Mouse (Mus musculus): Measurements from ENCODE around the gene Sf3a2.
"Not testable (repeated sequence)": the region's sequence is repeated elsewhere in the genome, so short reads cannot be mapped to it uniquely, and the experiment has no call there.

Gene Sf3a2

DNA sequence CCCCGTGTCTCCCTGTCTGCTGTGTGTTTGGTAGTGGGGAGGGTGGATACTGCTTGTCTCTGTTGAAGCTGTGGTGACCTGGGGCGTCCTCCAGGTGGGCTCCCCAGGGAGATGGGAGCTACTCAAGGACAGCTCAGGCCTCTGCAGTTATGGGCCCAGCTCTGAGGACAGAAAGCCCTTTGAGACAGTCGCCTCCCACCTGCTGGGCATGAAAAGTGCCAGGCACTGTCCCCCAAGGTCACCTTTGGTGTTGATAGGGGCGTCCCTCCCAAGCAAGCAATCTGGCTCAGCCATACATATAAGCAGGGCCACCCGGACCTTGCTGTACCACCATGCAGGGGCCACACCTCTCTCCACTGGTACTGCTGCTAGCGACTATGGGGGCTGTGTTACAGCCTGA, 6.9 kb downstream of the Sf3a2 start, which contains the start of gene Amh:
Gene Amh, plus strand, starts transcription at position 328 of the 400 bp plus-strand sequence.
- no peak for DNase-seq (ENCODE audit: low spot score)

DNA sequence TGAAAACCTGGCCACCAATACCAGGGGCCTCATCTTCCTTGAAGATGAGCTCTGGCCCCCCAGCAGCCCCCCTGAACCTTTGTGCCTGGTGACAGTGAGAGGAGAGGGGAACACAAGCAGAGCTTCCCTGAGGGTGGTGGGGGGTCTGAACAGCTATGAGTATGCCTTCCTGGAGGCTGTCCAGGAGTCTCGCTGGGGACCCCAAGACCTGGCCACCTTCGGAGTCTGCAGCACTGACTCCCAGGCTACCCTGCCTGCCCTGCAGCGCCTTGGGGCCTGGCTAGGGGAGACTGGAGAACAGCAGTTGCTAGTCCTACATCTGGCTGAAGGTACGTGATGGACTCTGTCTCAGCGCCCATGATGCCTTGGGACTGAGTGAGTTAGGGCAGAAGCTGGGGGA, 7.3 kb downstream of the Sf3a2 start:
- no peak for DNase-seq (ENCODE audit: low spot score)

DNA sequence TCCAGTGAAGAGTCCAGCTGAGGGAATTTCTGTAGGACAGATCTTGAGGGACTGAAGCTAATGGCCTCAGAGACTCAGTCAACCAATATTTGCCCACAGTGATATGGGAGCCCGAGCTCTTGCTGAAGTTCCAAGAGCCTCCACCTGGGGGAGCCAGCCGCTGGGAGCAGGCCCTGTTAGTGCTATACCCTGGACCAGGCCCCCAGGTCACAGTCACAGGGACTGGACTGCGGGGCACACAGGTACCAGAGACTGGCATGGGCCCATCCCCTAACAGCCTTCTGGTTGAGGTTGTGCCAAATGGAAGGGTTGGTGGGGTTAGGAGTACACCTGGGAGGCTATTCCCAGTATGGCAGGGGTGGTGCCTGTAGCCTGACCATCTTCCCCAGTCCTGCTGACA, 7.9 kb downstream of the Sf3a2 start:
- peak; percentile 78 for DNase-seq (ENCODE audit: low spot score)

DNA sequence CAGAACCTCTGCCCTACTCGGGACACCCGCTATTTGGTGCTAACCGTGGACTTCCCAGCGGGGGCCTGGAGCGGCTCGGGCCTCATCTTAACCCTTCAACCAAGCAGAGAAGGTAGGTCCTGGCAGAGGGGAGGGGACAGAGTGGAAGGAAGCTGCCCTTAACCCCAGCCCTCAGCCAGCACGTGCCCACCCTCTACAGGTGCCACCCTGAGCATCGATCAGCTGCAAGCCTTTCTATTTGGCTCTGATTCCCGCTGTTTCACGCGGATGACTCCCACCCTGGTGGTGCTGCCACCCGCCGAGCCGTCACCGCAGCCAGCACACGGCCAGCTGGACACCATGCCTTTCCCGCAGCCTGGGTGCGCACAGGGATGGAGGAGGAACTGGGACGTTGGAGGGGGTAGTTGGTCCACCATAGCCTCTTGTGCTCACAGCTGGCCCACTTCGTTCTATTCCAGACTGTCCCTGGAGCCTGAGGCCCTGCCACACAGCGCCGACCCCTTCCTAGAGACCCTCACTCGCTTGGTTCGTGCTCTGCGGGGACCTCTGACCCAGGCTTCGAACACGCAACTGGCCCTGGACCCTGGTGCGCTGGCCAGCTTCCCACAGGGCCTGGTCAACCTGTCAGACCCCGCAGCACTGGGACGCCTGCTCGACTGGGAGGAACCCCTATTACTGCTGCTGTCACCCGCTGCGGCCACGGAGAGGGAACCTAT, 8.5 kb downstream of the Sf3a2 start:
- no peak for DNase-seq (ENCODE audit: low spot score)

DNA sequence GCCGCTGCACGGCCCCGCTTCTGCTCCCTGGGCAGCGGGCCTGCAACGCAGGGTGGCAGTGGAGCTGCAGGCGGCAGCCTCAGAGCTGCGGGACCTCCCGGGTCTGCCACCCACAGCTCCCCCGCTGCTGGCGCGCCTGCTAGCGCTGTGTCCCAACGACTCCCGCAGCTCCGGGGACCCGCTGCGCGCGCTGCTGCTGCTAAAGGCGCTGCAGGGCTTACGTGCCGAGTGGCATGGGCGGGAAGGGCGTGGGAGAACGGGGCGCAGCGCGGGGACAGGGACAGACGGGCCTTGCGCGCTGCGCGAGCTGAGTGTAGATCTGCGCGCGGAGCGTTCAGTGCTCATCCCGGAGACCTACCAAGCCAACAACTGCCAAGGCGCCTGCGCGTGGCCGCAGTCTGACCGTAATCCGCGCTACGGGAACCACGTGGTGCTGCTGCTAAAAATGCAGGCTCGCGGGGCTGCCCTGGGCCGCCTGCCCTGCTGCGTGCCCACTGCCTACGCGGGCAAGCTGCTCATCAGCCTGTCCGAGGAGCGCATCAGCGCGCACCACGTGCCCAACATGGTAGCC, 9.1 kb downstream of the Sf3a2 start:
- DNase-seq (ENCODE audit: low spot score): peak; percentile 53

DNA sequence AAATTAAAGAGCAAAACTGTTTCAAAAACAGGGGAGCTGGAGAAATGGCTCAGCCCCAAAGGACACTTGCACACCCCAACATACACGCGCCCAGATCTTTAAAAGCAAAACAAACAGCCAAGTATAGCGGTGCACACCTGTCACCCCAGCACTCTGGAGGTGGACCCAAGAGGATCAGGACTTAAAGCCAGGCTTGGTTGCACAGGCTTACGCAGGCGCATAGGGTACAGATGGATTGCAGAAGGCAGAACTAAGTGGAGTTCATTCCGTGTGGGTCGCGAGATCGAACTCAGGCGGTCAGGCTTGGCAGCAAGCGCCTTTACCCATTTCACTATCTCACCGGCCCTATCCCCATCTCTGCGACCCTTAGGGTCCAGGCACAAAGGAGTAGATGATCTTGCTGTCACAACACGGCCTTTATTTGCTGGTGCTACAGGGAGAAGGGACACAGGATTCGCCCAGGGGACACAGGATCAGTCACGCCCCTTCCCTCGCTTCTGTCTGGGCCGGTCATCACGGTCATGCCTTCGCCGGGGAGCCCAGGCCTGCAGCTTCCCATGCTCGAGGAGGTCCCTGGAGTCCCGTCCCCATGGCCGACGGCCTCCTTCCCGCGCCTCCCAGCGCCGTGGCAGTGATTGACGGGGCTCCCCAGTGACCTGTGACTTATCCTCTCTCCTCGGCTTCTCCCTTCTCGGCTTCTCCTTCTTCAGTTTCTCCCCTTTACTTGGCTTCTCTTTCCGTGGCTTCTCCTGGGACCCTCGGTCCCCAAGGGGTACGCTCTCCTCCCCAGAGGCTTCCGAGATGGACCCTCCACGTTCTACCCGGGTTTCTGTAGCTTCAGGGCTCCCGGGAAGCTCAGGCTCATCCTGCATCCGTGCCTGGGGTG, 10.3 kb downstream of the Sf3a2 start:
- DNase-seq (ENCODE audit: low spot score): no peak

DNA sequence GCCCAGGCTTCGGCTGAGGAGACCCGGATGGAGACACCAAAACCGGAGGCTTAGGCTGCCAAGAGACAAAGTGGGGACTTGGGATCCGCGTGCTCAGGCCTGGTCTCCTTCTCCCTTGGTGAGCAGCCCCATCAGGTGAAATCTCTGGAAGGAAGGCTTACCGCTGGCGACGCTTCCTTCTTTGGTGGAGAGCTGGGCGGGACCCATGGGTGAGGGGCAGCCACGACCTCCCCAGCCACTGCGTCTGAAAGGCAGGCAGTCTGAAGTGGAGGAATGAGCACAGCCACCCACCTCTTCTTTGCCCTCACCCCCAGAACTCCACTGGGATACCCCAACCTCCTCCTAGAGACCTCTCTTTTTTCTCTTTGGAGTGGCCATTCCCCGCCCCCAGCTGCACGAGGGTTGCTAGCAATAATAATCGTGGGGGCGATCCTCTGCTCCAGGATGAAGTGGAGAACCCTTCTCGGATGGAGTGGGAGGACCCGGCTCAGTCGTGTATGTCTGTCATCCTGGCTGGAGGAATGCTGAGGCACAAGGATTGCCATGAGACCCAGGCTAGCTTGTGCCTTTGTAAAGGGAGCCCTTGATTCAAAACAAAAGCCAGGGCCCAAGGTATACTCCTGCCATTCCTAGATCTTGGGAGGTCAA, 11.1 kb downstream of the Sf3a2 start:
- DNase-seq (ENCODE audit: low spot score): no peak

DNA sequence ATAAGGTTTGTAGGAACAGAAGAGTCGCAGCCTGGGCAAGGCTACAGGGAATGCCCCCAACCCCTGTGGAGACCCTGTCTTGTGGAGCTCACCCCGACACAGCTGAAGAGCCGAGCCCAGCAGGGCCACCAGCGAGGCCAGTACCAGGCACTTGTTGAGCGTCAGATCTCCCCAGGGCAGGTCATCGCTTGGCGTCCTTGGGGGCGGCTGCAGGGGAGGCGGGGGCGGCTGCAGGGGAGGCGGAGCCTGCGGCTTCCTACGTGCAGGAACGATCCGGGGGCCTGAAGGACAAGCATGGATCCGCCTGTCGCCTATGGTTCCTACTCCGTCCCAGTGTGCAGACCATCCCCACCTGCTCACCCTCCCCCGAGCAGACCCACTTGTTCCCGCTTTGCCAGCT, 12.1 kb downstream of the Sf3a2 start:
- no peak for DNase-seq (ENCODE audit: low spot score)

DNA sequence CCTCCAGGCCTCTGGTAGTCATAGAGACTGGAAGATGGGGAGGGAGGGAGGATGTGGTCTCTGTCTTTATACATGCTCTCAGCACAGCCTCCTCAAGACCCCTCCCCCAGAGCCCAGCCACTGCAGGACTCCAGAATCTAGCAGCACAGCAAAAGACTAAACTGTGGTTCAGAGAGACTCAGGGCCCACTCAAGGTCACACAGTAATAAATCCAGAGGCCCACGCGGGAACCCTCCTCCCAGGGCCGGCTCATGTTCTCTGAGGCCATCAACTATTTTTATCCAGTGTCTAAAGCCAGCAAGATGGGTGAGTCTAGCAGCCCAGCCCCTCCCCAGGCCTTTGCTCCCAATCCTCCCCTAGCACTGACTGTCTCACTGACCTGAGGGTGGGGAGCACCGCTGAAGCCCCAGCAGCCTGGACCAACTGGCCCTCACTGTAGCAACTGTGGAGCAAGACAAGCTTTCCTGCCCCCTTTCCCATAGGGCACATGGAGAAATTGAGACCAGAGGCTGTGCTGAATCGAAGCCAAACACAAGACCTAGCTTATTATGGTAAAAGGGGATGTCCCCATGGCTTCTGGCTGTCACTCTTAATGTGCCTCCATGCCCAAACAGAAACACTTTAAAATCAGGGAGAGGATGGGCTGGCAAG, 14.5 kb downstream of the Sf3a2 start:
- DNase-seq (ENCODE audit: low spot score): no peak

DNA sequence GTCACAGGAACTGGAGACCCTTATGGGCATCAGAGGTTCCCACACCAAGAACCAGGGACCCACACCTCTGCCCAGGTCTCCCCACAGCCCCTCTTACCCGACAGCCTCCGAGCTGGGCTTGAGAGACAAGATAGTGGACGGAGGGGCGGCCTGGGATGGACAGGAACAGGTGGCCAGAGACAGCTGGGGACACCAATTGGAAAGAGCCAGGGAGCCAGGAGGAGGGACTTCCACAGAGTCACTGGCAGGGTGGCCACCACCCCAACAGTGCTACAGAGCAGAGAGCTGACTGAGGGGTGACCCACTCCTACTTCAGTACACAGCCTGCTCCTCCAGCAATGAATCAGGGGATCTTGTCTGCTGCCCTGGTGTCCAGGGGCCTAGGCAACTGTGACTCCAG, 15.4 kb downstream of the Sf3a2 start, which contains the start of gene Jsrp1:
Gene Jsrp1, minus strand, starts transcription at position 133 of the 400 bp plus-strand sequence.
- no peak for DNase-seq (ENCODE audit: low spot score)

DNA sequence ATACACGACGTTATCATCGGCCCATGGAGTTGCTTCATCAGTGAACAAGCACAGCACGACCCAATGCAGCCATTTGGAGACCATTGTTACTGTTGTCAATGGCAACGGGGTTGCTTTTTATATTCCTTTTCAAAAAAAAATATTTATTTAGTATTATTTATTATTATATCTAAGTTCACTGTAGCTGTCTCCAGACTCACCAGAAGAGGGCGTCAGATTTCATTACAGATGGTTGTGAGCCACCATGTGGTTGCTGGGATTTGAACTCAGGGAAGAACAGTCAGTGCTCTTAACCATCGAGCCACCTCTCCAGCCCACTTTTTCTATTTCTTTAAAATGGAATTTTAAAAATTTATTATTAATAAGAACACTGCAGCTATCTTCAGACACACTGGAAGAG, 16.8 kb downstream of the Sf3a2 start:
- DNase-seq (ENCODE audit: low spot score): no peak

DNA sequence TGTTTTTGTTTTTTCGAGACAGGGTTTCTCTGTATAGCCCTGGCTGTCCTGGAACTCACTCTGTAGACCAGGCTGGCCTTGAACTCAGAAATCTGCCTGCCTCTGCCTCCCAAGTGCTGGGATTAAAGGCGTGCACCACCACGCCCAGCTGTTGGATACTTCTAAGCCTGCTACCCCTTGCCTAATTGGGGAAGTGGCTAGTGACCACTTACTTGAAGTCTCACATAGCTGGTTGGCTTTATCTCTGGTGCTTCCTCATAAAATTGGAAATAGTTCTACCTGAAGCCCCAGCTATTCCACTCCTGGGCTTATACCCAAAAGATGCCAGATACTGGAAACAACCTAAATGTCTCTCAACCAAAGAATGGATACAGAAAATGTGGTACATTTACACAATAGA, 18.3 kb downstream of the Sf3a2 start:
- DNase-seq (ENCODE audit: low spot score): not testable (repeated sequence)

DNA sequence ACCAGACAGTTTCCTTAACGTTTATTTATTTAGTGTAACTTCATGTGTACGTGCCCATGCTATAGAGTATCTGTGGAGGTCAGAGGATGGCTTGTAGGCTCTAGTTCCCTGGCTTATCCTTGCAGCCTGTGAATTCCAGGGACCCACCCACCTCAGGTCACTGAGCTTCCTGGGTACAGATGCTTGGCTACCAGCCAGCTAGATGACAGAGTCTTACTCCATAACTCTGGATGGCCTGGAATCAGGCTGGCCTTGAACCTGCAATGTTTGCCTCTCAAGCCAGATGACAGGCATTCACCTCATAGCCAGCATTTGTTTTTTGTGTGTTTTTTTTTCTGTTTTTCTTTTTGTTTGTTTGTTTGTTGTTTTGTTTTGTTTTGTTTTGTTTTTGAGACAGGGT, 19.2 kb downstream of the Sf3a2 start:
- DNase-seq (ENCODE audit: low spot score): no peak

DNA sequence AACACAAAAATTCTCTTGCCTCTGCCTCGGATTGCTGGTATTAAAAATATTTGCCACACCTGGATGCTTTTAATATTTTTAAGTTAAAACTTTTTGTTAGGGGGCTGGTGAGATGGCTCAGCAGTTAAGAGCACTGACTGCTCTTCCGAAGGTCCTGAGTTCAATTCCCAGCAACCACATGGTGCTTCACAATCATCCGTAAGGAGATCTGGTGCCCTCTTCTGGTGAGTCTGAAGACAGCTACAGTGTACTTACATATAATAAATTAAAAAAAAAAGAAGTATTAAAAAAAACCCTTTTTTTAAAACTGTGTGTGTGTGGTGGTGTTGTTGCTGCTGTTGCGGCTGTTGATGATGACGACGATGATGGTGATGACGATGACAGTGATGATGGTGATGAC, 20.0 kb downstream of the Sf3a2 start:
- DNase-seq (ENCODE audit: low spot score): not testable (repeated sequence)

DNA sequence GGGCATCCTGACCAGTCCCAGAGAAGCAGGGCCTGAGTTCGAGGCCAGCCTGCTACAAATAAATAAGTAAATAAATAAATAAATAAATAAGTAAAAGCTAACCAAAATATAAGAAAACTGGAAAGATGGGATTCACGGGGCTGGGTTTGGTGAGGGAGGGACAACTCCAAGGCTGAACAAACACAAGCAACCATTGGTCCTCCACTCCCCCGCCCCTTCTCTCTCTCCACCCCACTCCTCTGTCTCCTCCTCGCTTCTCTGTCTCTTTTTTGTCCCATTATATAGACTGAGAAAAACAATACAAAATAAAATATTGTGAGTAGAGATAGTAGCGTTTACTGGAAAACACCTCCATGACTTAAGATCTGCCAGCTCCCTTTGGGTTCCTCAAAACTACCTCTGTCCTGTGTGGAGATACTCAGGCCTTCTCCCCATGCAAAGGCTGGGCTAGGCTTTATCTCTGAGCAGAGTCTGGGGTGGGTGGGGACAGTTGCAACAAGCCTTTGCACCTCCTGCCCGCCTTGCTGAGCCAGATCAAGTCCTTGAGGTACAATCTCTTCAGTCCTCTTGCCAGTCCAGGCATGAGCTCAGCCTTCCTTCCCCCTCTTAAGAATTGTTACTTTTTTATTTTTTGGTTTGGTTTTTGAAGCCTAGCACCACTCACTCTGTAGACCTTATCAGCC, 20.7 kb downstream of the Sf3a2 start:
- DNase-seq (ENCODE audit: low spot score): no peak

DNA sequence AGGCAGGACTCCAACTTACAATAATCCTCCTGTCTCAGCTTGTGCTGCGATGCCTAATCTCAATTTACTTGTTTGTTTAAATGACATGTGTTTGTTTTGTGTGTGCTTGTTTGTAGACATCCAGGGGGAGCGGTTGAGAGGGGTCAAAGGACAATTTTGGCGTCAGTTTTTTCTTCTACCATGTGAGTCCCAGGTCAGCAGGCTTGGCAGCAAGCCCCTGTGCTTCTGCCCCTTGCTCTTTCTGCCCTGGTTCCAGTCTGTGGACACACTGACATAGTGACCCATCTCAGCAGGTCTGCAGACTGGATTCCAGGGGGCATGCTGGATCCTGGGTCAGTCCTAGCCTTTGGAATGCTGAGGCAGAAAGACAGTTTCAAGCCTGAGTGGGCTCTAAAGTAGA, 21.4 kb downstream of the Sf3a2 start:
- DNase-seq (ENCODE audit: low spot score): no peak

DNA sequence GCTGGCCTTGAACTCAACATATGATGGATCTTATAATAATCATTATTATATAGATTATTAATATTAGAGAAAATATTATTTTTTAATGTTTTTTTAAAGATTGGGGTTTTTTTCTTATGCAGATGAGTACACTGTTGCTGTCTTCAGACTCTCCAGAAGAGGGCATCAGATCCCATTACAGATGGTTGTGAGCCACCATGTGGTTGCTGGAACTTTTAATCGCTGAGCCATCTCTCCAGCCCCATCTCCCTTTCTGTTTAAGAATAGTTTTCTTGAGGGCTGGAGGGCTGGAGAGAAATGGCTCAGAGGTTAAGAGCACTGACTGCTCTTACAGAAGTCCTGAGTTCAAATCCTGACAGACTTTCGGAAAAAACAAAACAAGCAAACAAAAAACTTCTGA, 24.0 kb downstream of the Sf3a2 start:
- DNase-seq (ENCODE audit: low spot score): no peak

DNA sequence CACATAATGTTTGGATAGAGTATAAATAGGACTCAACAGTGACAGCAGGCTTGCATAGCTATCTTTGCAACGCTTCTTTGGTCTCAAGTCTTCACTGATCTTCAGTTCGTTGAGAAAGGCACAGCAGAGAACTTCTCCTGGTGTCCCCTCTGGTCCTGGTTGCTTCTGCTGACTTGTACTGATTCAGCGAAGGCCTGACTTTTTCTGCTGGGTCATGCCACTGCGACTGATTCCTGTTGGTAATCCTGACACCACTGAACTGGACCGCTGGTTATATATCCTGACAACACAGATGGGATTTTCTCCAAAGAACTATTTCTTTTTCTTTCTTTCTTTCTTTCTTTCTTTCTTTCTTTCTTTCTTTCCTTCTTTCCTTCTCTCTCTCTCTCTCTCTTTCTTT, 24.5 kb downstream of the Sf3a2 start:
- no peak for DNase-seq (ENCODE audit: low spot score)

DNA sequence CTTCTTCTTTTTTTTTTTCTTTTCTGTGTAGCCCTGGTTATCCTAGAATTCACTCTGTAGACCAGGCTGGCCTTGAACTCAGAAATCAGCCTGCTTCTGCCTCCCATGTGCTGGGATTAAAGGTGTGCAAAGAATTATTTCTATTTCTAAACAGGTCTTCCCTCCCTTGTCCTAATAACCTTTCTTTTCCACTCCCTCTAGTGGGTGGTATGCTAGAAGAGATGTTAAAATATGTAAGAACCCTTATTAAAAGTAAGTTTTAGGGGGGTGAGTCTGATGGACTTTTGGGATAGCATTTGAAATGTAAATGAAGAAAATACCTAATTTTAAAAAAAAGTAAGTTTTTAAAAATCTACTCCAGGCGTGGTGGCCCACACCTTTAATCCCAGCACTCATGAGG, 25.3 kb downstream of the Sf3a2 start:
- DNase-seq (ENCODE audit: low spot score): no peak

DNA sequence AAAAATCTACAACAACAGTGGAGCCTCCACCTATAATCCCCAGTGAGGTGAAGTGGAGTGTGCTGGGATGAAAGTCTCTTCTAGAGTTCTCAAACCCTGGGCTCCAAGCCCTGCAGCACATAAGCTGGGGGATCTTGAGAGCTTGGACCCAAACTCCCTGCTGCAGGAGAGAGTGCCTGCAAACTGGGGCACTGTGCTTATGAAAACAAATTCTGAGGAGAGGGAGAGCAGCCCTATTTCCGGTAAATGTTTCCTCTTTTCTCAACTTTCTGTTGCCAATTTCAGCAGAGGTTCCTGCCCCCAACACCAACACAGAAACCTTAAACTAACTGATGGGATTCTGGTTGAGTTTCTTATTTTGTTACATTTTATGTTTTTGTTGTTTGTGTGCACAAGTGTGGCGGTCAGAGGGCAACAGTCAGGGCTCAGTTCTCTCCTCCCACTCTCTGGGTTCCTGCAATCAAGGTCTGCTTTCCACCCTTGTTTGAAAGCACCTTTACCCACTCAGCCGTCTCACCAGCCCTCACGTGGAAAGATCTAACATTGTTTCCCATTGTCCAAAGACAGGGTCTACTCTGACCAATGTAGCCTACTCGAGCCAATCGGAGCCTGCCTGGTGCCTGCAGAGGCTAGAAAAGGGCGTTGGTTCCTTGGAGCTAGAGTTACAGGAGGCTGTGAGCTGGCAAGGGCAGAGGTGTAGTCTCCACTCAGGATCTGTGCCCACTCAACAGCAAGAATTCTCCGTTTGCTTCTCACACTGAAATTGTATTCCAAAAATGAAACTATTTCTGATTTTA, 26.0 kb downstream of the Sf3a2 start:
- DNase-seq (ENCODE audit: low spot score): no peak

DNA sequence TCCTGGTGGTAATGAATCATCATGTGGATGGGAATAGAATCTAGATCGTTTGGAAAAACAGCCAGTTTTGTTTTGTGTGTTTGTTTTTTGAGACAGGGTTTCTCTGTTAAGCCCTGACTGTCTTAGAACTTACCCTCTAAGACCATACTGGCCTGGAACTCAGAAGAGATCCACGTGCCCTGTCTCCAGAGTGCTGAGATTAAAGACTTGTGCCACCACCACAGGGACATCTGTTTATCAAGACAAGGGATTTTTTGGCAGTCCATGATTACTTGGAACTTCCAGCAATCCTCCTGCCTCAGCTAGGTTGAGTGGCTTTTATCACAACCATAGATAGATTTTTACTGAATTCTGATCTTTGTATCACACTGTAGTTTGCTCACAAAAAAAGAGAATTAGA, 26.8 kb downstream of the Sf3a2 start:
- DNase-seq (ENCODE audit: low spot score): no peak

Data from urinary bladder, postnatal 25 days (tissue).